Mouse (Mus musculus) limb, embryonic 13.5 days (tissue): ENCODE data around the gene Ptma. TPM values are rescaled to one million over a fixed set of nuclear protein-coding genes. Genes with fewer than 3 reads are reported as not detected.

Experiments
- ATAC-seq: fragments of 200-750 bp; cut with Nextera tagmentation; 2 replicates; pipeline ENCODE4 v1.8.0; 2017; ENCODE audit warnings: low read depth, moderate number of reproducible peaks, moderate TSS enrichment; ENCODE audit not compliant: low FRiP score
- H3K27ac ChIP-seq: fragments of 300-500 bp; sonication (generic); 2 replicates; pipeline ENCODE4 v1.5.1; 2015; ENCODE audit warnings: inconsistent platforms, mild to moderate bottlenecking, moderate library complexity
- H3K27me3 ChIP-seq: fragments of 300-500 bp; sonication (generic); 2 replicates; pipeline ENCODE4 v1.6.1; 2015; ENCODE audit warnings: mild to moderate bottlenecking, inconsistent platforms
- H3K36me3 ChIP-seq: fragments of 300-500 bp; sonication (generic); 2 replicates; pipeline ENCODE4 v1.6.1; 2015; ENCODE audit warnings: inconsistent platforms, mild to moderate bottlenecking, moderate library complexity
- H3K4me1 ChIP-seq: fragments of 300-500 bp; sonication (generic); 2 replicates; pipeline ENCODE4 v1.6.1; 2015; ENCODE audit warnings: inconsistent platforms
- H3K4me2 ChIP-seq: fragments of 300-500 bp; sonication (generic); replicated peaks from 2 replicates; pipeline ENCODE4 v1.6.1; 2015; ENCODE audit warnings: inconsistent platforms, mild to moderate bottlenecking, moderate library complexity
- H3K4me3 ChIP-seq: fragments of 300-500 bp; sonication (generic); 2 replicates; pipeline ENCODE4 v1.5.1; 2015; ENCODE audit warnings: moderate library complexity, mild to moderate bottlenecking, inconsistent platforms
- H3K9ac ChIP-seq: fragments of 300-500 bp; sonication (generic); 2 replicates; pipeline ENCODE4 v1.6.1; 2015; ENCODE audit warnings: mild to moderate bottlenecking, inconsistent platforms
- H3K9me3 ChIP-seq: fragments of 300-500 bp; sonication (generic); 2 replicates; pipeline ENCODE4 v1.6.1; 2016; ENCODE audit warnings: inconsistent platforms
- WGBS: fragments of 180-500 bp; shearing (Covaris S2); methylation state at CpG from one replicate; pipeline ENCODE4 v1.1.7; 2015; 5-methylcytosine and 5-hydroxymethylcytosine counted together
- polyA plus RNA-seq: library from polyadenylated mRNA; unstranded; fragments of >200 nt; fragmentation: Nextera tagmentation; extraction: Ambion mirVana; gene quantifications from 2 replicates; pipeline ENCODE4 v1.2.1, GENCODE M21; 2015

Gene Ptma
- polyA plus RNA-seq, 1 experiment from 2014 or later: 2,828 TPM

GRCm38 (mm10) chr1:86487295-86487907 is 39.1 kb upstream of the Ptma start:
- Histone ChIP-seq H3K4me2 (peak overlapping the region; percentile 78), H3K4me1 (peaks cover 28% of the 10 kb centered on the region), H3K9ac (peak overlapping the region; percentile 96), H3K36me3 (no peaks in the 10 kb centered on the region), H3K27ac (peak overlapping the region; percentile 98), H3K9me3 (no peaks in the 10 kb centered on the region), H3K27me3 (no peaks in the 10 kb centered on the region), H3K4me3 (peak overlapping the region; percentile 71)
- under 1% methylated on average over 74 of the region's 74 CpGs for WGBS
- peak; percentile 97 for ATAC-seq

- H3K4me3 ChIP-seq: peak overlapping the region; percentile 71
- no peak; the same call in 1 of the 2 replicates for ATAC-seq
- H3K4me1 ChIP-seq: peaks cover 27% of the 10 kb centered on the region
- peak overlapping the region; percentile 98 for H3K27ac ChIP-seq
- peak overlapping the region; percentile 78 for H3K4me2 ChIP-seq
- H3K36me3 ChIP-seq: no peaks in the 10 kb centered on the region
- H3K9me3 ChIP-seq: no peaks in the 10 kb centered on the region
- 9% methylated on average over 20 of the region's 20 CpGs for WGBS
- no peaks in the 10 kb centered on the region for H3K27me3 ChIP-seq
- H3K9ac ChIP-seq: peak overlapping the region; percentile 96
These were observed 38.6 kb upstream of the Ptma start for GRCm38 (mm10) chr1:86487908-86488314.

- WGBS: 73% methylated on average over 7 of the region's 7 CpGs
- peak overlapping the region; percentile 71 for H3K4me3 ChIP-seq
These were observed 38.2 kb upstream of the Ptma start for GRCm38 (mm10) chr1:86488326-86488725.

GRCm38 (mm10) chr1:86488774-86489173 is 37.8 kb upstream of the Ptma start:
- Histone ChIP-seq H3K27me3 (no peaks in the 10 kb centered on the region), H3K27ac (peak overlapping the region; percentile 98; the same call in 1 of the 2 replicates), H3K4me2 (peak overlapping the region; percentile 78), H3K9me3 (no peaks in the 10 kb centered on the region), H3K9ac (peak overlapping the region; percentile 96; the same call in 1 of the 2 replicates), H3K4me3 (peak overlapping the region; percentile 71), H3K36me3 (no peaks in the 10 kb centered on the region), H3K4me1 (peaks cover 24% of the 10 kb centered on the region)
- no peak for ATAC-seq
- 94% methylated on average over 4 of the region's 4 CpGs for WGBS

More at GRCm38 (mm10) chr1:86488326-86488725, 38.2 kb upstream of the Ptma start:
- ATAC-seq: no peak
- Histone ChIP-seq H3K4me1 (peaks cover 24% of the 10 kb centered on the region), H3K9me3 (no peaks in the 10 kb centered on the region), H3K27me3 (no peaks in the 10 kb centered on the region), H3K27ac (peak overlapping the region; percentile 98; the same call in 1 of the 2 replicates), H3K9ac (peak overlapping the region; percentile 96), H3K36me3 (no peaks in the 10 kb centered on the region), H3K4me2 (peak overlapping the region; percentile 78)

GRCm38 (mm10) chr1:86489901-86490300 is 36.6 kb upstream of the Ptma start:
- Histone ChIP-seq H3K27ac (no peak overlapping the region; the same call in 1 of the 2 replicates), H3K4me3 (no peak overlapping the region), H3K9ac (no peak overlapping the region), H3K9me3 (no peaks in the 10 kb centered on the region), H3K36me3 (no peaks in the 10 kb centered on the region), H3K4me1 (peaks cover 24% of the 10 kb centered on the region), H3K4me2 (no peak overlapping the region), H3K27me3 (no peaks in the 10 kb centered on the region)
- WGBS: 95% methylated on average over 4 of the region's 4 CpGs
- ATAC-seq: no peak

- ATAC-seq: no peak
- 94% methylated on average over 3 of the region's 3 CpGs for WGBS
- peak overlapping the region; percentile 73; the same call in 1 of the 2 replicates for H3K27ac ChIP-seq
- H3K9ac ChIP-seq: no peak overlapping the region
- no peak overlapping the region for H3K4me3 ChIP-seq
- H3K9me3 ChIP-seq: no peaks in the 10 kb centered on the region
- H3K36me3 ChIP-seq: no peaks in the 10 kb centered on the region
- H3K4me1 ChIP-seq: peaks cover 24% of the 10 kb centered on the region
- H3K27me3 ChIP-seq: no peaks in the 10 kb centered on the region
- H3K4me2 ChIP-seq: no peak overlapping the region
These were observed 35.8 kb upstream of the Ptma start for GRCm38 (mm10) chr1:86490697-86491096.

- H3K4me2 ChIP-seq: 0 out of 2 replicates have a peak overlapping the region, but pooled peaks have one; percentile 3
- WGBS: 54% methylated on average over 7 of the region's 7 CpGs
- no peak overlapping the region for H3K4me3 ChIP-seq
- no peaks in the 10 kb centered on the region for H3K36me3 ChIP-seq
- H3K27me3 ChIP-seq: no peaks in the 10 kb centered on the region
- peak overlapping the region; percentile 73 for H3K27ac ChIP-seq
- H3K9ac ChIP-seq: peak overlapping the region; percentile 46
- no peak for ATAC-seq
- H3K9me3 ChIP-seq: no peaks in the 10 kb centered on the region
- peaks cover 24% of the 10 kb centered on the region for H3K4me1 ChIP-seq
These were observed 34.9 kb upstream of the Ptma start for GRCm38 (mm10) chr1:86491533-86492094.

GRCm38 (mm10) chr1:86492095-86493070 is 34.1 kb upstream of the Ptma start:
- Histone ChIP-seq H3K27me3 (no peaks in the 10 kb centered on the region), H3K4me1 (peaks cover 27% of the 10 kb centered on the region), H3K27ac (peak overlapping the region; percentile 73), H3K9ac (peak overlapping the region; percentile 46), H3K9me3 (no peaks in the 10 kb centered on the region), H3K4me2 (0 out of 2 replicates have a peak overlapping the region, but pooled peaks have one; percentile 3), H3K36me3 (no peaks in the 10 kb centered on the region), H3K4me3 (no peak overlapping the region)
- no peak for ATAC-seq
- 74% methylated on average over 9 of the region's 9 CpGs for WGBS

GRCm38 (mm10) chr1:86493783-86494182 is 32.7 kb upstream of the Ptma start:
- H3K9ac ChIP-seq: no peak overlapping the region
- no peaks in the 10 kb centered on the region for H3K27me3 ChIP-seq
- H3K4me3 ChIP-seq: no peak overlapping the region
- peaks cover 32% of the 10 kb centered on the region for H3K4me1 ChIP-seq
- no peaks in the 10 kb centered on the region for H3K9me3 ChIP-seq
- H3K27ac ChIP-seq: no peak overlapping the region
- 70% methylated on average over 3 of the region's 3 CpGs for WGBS
- no peak for ATAC-seq
- H3K36me3 ChIP-seq: no peaks in the 10 kb centered on the region
- no peak overlapping the region for H3K4me2 ChIP-seq

GRCm38 (mm10) chr1:86496340-86496739 is 30.2 kb upstream of the Ptma start:
- H3K9ac ChIP-seq: no peak overlapping the region
- H3K9me3 ChIP-seq: no peaks in the 10 kb centered on the region
- peaks cover 46% of the 10 kb centered on the region for H3K4me1 ChIP-seq
- no peak overlapping the region for H3K27ac ChIP-seq
- ATAC-seq: no peak
- H3K4me3 ChIP-seq: no peak overlapping the region
- H3K4me2 ChIP-seq: no peak overlapping the region
- H3K27me3 ChIP-seq: no peaks in the 10 kb centered on the region
- WGBS: 93% methylated on average over 4 of the region's 4 CpGs
- no peaks in the 10 kb centered on the region for H3K36me3 ChIP-seq

GRCm38 (mm10) chr1:86497361-86497760 is 29.2 kb upstream of the Ptma start:
- H3K4me1 ChIP-seq: peaks cover 45% of the 10 kb centered on the region
- no peak overlapping the region for H3K4me2 ChIP-seq
- H3K9ac ChIP-seq: peak overlapping the region; percentile 14; the same call in 1 of the 2 replicates
- H3K4me3 ChIP-seq: no peak overlapping the region
- H3K27ac ChIP-seq: peak overlapping the region; percentile 4; the same call in 1 of the 2 replicates
- H3K36me3 ChIP-seq: no peaks in the 10 kb centered on the region
- no peaks in the 10 kb centered on the region for H3K9me3 ChIP-seq
- H3K27me3 ChIP-seq: no peaks in the 10 kb centered on the region
- ATAC-seq: no peak
- 70% methylated on average over 5 of the region's 5 CpGs for WGBS
